Mouse (Mus musculus) spleen, adult 2 months (tissue): ENCODE results near the gene Fam186b.

Source experiments
- CTCF ChIP-seq: fragments of 200-500 bp; IDR thresholded peaks from 2 replicates; pipeline ENCODE4 v1.5.1; 2011; ENCODE audit warnings: mild to moderate bottlenecking, inconsistent platforms; ENCODE audit not compliant: insufficient read depth, insufficient read length, insufficient replicate concordance; ENCODE audit errors: extremely low read depth
- POLR2A ChIP-seq: fragments of 200-500 bp; IDR thresholded peaks from 2 replicates; pipeline ENCODE4 v1.6.1; 2011; ENCODE audit warnings: low read depth, low read length, inconsistent platforms

GRCm38 (mm10) chr15:99295484-99295981 is at the start of gene Fam186b:
- TF ChIP-seq CTCF (no peak), POLR2A (no peak)
